Mouse (Mus musculus) forebrain, embryonic 14.5 days (tissue): ENCODE results near the gene Akap17b. TPM values are rescaled to one million over a fixed set of nuclear protein-coding genes. Genes with fewer than 3 reads are reported as not detected.

Experiments used
- polyA plus RNA-seq: library from polyadenylated mRNA; unstranded; fragments of >200 nt; fragmentation: Nextera tagmentation; extraction: Ambion mirVana; gene quantifications from 2 replicates; pipeline ENCODE4 v1.2.1, GENCODE M21; 2014

Gene Akap17b
- polyA plus RNA-seq, 1 experiment from 2014 or later, result 3.6 TPM

Other genes starting within 250 kb of the Akap17b start
- not detected in 2 replicates for gene Gm6268, start 244.1 kb downstream of the Akap17b start, polyA plus RNA-seq
- gene Gm14569, start 153.6 kb downstream of the Akap17b start, polyA plus RNA-seq, result not detected in 2 replicates
- 583 and 650 TPM in 2 replicates for gene Pgrmc1, start 47.2 kb downstream of the Akap17b start, polyA plus RNA-seq
- gene Slc25a43, start 98.3 kb upstream of the Akap17b start, polyA plus RNA-seq, result 0.40 and 0.51 TPM in 2 replicates
- 589 and 711 TPM in 2 replicates for gene Slc25a5, start 150.3 kb upstream of the Akap17b start, polyA plus RNA-seq
- gene Ube2a, start 228.5 kb upstream of the Akap17b start, polyA plus RNA-seq, result 130 and 144 TPM in 2 replicates
- gene C330007P06Rik, start 228.7 kb upstream of the Akap17b start, polyA plus RNA-seq, result 23.9 and 24.5 TPM in 2 replicates